Mouse (Mus musculus) Patski (cell line): ENCODE measurements around the gene Gnb4. TPM values are rescaled to one million over a fixed set of nuclear protein-coding genes. Genes with fewer than 3 reads are reported as not detected.

Experiments used
- ATAC-seq: fragments of 100-300 bp; one replicate; pipeline ENCODE4 v1.8.0; 2021
- CTCF ChIA-PET: fragments of 350-600 bp; sonication (Branson Sonifier 250); formaldehyde crosslinking; loops from one replicate; lab custom pipeline; 2022; ENCODE audit warnings: inconsistent platforms; lab: Charles Lee
- POLR2A ChIA-PET: fragments of 350-600 bp; sonication (Branson Sonifier 250); formaldehyde crosslinking; loops from one replicate; lab custom pipeline; 2022; ENCODE audit warnings: antibody characterized with exemption, inconsistent platforms; lab: Charles Lee
- DNase-seq: peaks from one replicate; pipeline ENCODE4 v3.0.0-alpha.2; 2011; ENCODE audit warnings: low read depth, low spot score
- H3K27me3 ChIP-seq: fragments of 371-371 bp; one replicate; pipeline ENCODE4 v1.5.1; 2021
- CTCF ChIP-seq: fragments of 100-300 bp; IDR thresholded peaks from one replicate; pipeline ENCODE4 v1.5.1; 2021
- in situ Hi-C: fragments of 300-500 bp; cut with MboI; formaldehyde crosslinking; loops from 3 replicates; pipeline ENCODE4 v1.11.1; 2018; ENCODE audit warnings: low pct_unique_long_range_greater_than_20kb, mixed read lengths
- polyA plus RNA-seq: library from polyadenylated mRNA; unstranded; gene quantifications from one replicate; pipeline ENCODE4 v1.2.3, GENCODE M21; 2021

Gnb4 gene
- polyA plus RNA-seq: 0.94 TPM

DNA sequence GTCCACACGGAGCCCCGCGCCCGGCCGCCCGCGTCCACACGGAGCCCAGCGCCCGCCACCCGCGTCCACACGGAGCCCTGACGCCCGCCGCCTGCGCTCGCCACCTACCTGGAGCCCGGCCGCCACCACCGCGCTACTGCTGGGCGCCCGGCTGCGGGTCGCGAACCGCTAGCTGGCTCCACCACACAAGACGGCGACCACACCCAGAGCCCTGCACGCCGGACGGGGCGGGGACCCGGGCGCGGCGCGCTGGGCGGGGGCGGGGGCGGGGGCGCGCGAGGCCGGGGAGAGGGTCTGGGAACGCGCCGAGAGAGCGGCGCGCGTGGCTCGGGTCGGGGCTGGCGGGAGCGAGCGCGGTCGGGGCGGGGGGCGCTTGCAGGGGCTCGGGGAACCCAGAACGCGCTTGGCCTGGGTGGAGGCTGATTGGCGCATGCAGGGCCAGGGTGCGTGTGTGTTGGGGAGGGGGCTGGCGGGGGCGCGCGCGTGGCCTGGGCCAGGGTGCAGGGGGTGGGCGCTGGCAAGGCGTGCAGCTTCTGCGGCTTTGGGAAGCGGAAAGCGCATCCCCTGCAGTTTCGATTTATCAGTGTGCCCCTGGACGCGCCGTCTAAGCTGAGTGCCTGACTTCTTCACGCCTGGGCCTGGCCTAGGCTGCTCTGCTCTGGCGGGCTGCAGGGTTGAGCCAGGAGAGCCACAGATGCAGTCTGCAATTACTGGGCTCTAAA lies at the start of gene Gnb4:
TSS of gene Gnb4 (minus strand) at position 255 of the 722 bp plus-strand sequence.
- DNase-seq: no peak
- CTCF ChIA-PET: interaction anchor here (0.8 to 1.4 kb wide), 2 partner anchors 11 to 12 kb away, joined by 3 to 4 read pairs; no protein-coding TSS in a partner anchor
- peak; percentile 16 for ATAC-seq
- POLR2A ChIA-PET: no interaction called here
- H3K27me3 ChIP-seq: peaks cover 23% of the 10 kb centered on the region
- TF ChIP-seq CTCF: no peak
- in situ Hi-C loops: no loop called here

DNA sequence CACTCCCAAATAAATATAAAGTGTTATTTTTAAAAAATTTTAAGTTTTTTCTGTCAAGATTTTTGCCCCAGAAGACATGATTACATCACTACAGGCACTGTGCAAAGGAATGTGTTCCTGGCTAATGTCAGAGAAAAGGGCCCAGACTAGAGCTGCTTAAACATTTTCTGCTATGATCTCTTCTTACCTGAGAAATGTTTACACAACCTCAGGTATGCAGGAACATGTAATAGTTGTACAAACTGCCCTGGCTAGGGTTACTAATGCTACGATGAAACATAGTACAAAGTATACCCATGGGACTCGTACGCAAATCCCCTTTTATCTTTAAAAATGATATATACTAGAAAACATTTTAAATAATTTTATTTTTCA lies 45.2 kb upstream of the Gnb4 start:
- peaks cover 27% of the 10 kb centered on the region for H3K27me3 ChIP-seq
- no peak for DNase-seq
- ATAC-seq: no peak
- ChIA-PET CTCF (no interaction called here), POLR2A (no interaction called here)
- in situ Hi-C loops: no loop called here
- TF ChIP-seq CTCF: no peak

GRCm38 (mm10) chr3:32660831-32661555 lies 44.6 kb upstream of the Gnb4 start:
- peaks cover 26% of the 10 kb centered on the region for H3K27me3 ChIP-seq
- TF ChIP-seq CTCF: no peak
- in situ Hi-C loops: no loop called here
- ChIA-PET CTCF (no interaction called here), POLR2A (no interaction called here)
- ATAC-seq (no peak), DNase-seq (no peak)

DNA sequence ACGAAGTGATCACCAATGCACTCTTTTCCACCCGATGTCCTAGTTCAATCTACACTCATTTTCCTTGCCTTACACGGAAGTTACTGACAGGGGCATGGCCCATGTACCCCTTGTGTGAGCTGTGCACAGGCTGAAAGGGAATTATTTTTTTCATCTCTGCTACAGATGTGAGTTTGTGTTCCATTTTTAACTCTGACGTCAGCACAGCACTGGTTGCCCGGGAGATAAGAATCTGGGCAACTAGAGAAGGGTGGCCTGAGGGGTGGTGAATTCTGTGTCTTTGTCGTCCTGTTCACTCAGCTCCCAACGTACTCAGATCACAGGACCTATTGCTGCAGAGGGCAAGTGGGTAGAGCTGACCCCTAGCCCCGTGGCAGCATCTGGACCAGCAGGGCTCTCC lies 43.9 kb upstream of the Gnb4 start:
- ChIA-PET CTCF (interaction anchor here (0.6 kb wide), 1 partner anchor 136 kb away, joined by 3 read pairs; no protein-coding TSS in a partner anchor), POLR2A (no interaction called here)
- H3K27me3 ChIP-seq: peaks cover 23% of the 10 kb centered on the region
- DNase-seq (no peak), ATAC-seq (no peak)
- no peak for TF ChIP-seq CTCF
- in situ Hi-C loops: no loop called here

DNA sequence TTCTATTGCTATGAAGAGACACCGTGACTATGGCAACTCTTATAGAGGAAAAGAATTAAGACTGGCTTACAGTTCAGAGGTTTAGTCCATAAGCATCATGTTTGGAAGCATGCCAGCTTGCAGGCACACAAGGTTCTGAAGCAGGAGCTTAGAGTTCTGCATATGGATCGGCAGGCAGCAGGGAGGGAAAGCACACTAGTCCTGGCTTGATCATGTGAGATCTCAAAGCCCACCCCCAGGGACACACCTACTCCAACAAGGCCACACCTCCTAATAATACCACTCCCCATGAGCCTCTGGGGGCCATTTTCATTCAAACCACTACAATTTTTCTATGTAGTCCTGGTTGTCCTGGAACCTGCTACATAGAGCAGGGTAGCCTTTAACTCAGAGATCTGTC lies 43.1 kb upstream of the Gnb4 start:
- POLR2A ChIA-PET: no interaction called here
- ATAC-seq (no peak), DNase-seq (no peak)
- in situ Hi-C loops: no loop called here
- TF ChIP-seq CTCF: no peak
- H3K27me3 ChIP-seq: peaks cover 27% of the 10 kb centered on the region
- CTCF ChIA-PET: no interaction called here

GRCm38 (mm10) chr3:32658821-32659220 lies 42.4 kb upstream of the Gnb4 start:
- POLR2A ChIA-PET: no interaction called here
- TF ChIP-seq CTCF: no peak
- no peak for ATAC-seq
- CTCF ChIA-PET: no interaction called here
- H3K27me3 ChIP-seq: peaks cover 29% of the 10 kb centered on the region
- no peak for DNase-seq
- in situ Hi-C loops: no loop called here

- in situ Hi-C loops: no loop called here
These were observed 42.0 kb upstream of the Gnb4 start for GRCm38 (mm10) chr3:32658401-32658800.

DNA sequence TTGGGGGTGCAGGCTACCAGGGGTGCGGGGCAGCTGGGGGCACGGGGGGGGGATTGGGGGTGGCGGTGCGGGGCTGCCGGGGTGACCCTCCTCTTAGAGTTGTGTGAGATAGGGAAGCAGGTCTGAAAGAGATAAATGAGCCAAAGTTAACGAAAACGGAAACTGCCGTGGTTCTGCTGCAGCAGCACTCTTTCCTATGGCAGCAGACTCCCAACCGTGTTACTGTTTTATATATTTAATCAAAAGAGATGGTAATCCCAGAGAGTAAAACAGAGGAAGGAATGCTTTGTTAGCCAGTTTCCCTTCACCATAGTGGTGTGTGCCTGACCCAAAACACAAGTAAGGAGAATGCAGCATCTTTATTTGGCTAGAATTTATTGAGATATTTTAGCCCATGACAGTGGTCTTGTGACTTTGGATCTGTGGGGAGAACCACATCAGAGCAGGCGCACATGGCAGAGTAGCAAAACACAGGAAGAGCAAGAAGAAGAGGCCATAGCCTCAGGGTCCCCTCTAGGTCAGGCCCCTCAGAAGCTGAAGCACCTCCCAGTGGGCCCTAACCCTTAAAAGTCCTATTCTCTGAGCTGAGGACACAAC lies 40.1 kb upstream of the Gnb4 start:
- ChIA-PET CTCF (no interaction called here), POLR2A (no interaction called here)
- in situ Hi-C loops: no loop called here
- peaks cover 24% of the 10 kb centered on the region for H3K27me3 ChIP-seq
- DNase-seq (no peak), ATAC-seq (no peak)
- TF ChIP-seq CTCF: no peak

More at GRCm38 (mm10) chr3:32658401-32658800, 42.0 kb upstream of the Gnb4 start:
- ChIA-PET POLR2A (no interaction called here), CTCF (no interaction called here)
- no peak for ATAC-seq
- DNase-seq: no peak
- peaks cover 29% of the 10 kb centered on the region for H3K27me3 ChIP-seq
- no peak for TF ChIP-seq CTCF

DNA sequence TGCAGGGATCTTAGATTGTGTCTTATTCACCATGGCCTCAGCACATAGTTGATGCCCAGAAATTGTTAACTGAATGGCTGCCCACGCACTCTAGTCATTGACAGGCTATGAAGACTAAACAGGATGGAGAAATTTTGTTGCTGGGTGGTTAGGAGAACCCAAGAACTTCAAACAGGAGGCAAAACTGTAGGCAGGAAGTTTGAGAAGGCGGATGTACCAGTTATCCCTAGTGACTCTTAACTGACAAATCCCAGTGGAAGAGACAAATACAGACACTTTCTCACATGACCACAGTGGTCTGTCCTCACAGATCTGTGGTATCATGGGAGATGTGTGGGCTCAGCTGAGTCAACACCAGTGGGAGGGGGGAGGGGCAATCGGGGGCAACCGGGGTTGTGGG lies 39.6 kb upstream of the Gnb4 start:
- no peak for DNase-seq
- no peak for ATAC-seq
- no peak for TF ChIP-seq CTCF
- CTCF ChIA-PET: no interaction called here
- POLR2A ChIA-PET: interaction anchor here (0.6 kb wide), 1 partner anchor 10 kb away, joined by 4 read pairs; no protein-coding TSS in a partner anchor
- H3K27me3 ChIP-seq: peaks cover 24% of the 10 kb centered on the region
- in situ Hi-C loops: no loop called here

- no peak for DNase-seq
- in situ Hi-C loops: no loop called here
- H3K27me3 ChIP-seq: peaks cover 29% of the 10 kb centered on the region
- TF ChIP-seq CTCF: no peak
- no peak for ATAC-seq
- ChIA-PET CTCF (no interaction called here), POLR2A (no interaction called here)
These were observed 36.4 kb upstream of the Gnb4 start for GRCm38 (mm10) chr3:32652739-32653138.

- ChIA-PET POLR2A (no interaction called here), CTCF (no interaction called here)
- ATAC-seq: no peak
- peaks cover 27% of the 10 kb centered on the region for H3K27me3 ChIP-seq
- no peak for DNase-seq
- in situ Hi-C loops: no loop called here
- no peak for TF ChIP-seq CTCF
These were observed 32.9 kb upstream of the Gnb4 start for GRCm38 (mm10) chr3:32649284-32649683.
